8 mouse cellular contexts compared by ENCODE assay signal in genomic region chr3:116661870-116662414, GRCm38 (mm10). TPM values are rescaled to one million over a fixed set of nuclear protein-coding genes. Genes with fewer than 3 reads are reported as not detected.
DNase-seq lines count a peak whose midpoint lies in the region; ATAC-seq lines count a peak whose summit lies in the region.

No protein-coding gene starts in this region.

- WGBS in lung, embryonic 16.5 days, result under 1% methylated on average over 55 of the region's 68 CpGs
- under 1% methylated on average over 58 of the region's 68 CpGs for WGBS in forebrain, embryonic 15.5 days
- under 1% methylated on average over 47 of the region's 68 CpGs for WGBS in midbrain, embryonic 13.5 days

- peak overlapping the region; percentile 73 for H3K4me2 ChIP-seq in lung, embryonic 16.5 days (ENCODE audit: low read depth, low read length)
- H3K4me2 ChIP-seq in forebrain, embryonic 15.5 days (replicated peaks), result peak overlapping the region; percentile 55
- peak overlapping the region; percentile 77 for H3K4me2 ChIP-seq in midbrain, embryonic 13.5 days (replicated peaks)

- peak overlapping the region; percentile 92 for H3K9ac ChIP-seq in lung, embryonic 16.5 days (ENCODE audit: low read length)
- H3K9ac ChIP-seq in forebrain, embryonic 15.5 days (replicated peaks), result peak overlapping the region; percentile 73
- H3K9ac ChIP-seq in midbrain, embryonic 13.5 days (replicated peaks), result peak overlapping the region; percentile 98

- H3K4me1 ChIP-seq in lung, embryonic 16.5 days (replicated peaks; ENCODE audit: control insufficient read depth, insufficient read depth, low read length), result peaks cover 24% of the 10 kb centered on the region
- H3K4me1 ChIP-seq in forebrain, embryonic 15.5 days, result peaks cover 43% of the 10 kb centered on the region
- peaks cover 38% of the 10 kb centered on the region for H3K4me1 ChIP-seq in midbrain, embryonic 13.5 days (replicated peaks)

- peak; percentile 77 for ATAC-seq in cerebellum, adult (ENCODE audit: insufficient number of reproducible peaks, low FRiP score, low TSS enrichment)
- peak; percentile 89 for ATAC-seq in lung, embryonic 16.5 days (ENCODE audit: low read depth)
- peak; percentile 90 for ATAC-seq in forebrain, embryonic 15.5 days (replicated peaks)
- peak; percentile 91 for ATAC-seq in midbrain, embryonic 13.5 days

- H3K27ac ChIP-seq in lung, embryonic 16.5 days (ENCODE audit: low read length), result peak overlapping the region; percentile 90
- peak overlapping the region; percentile 89 for H3K27ac ChIP-seq in forebrain, embryonic 15.5 days (replicated peaks)
- H3K27ac ChIP-seq in midbrain, embryonic 13.5 days, result peak overlapping the region; percentile 97

- H3K9me3 ChIP-seq in lung, embryonic 16.5 days (ENCODE audit: control insufficient read depth, low read length), result no peaks in the 10 kb centered on the region
- no peaks in the 10 kb centered on the region for H3K9me3 ChIP-seq in forebrain, embryonic 15.5 days
- H3K9me3 ChIP-seq in midbrain, embryonic 13.5 days, result no peaks in the 10 kb centered on the region

- no peak for DNase-seq in cerebellum, postnatal 36 days
- DNase-seq in lung, postnatal 10 days, result no peak
- DNase-seq in layer of hippocampus, postnatal 36 days, result peak; percentile 37 to 44
- no peak for DNase-seq in spleen, adult 18-20 months

- H3K4me3 ChIP-seq in lung, embryonic 16.5 days (ENCODE audit: low read length), result peak overlapping the region; percentile 83
- peak overlapping the region; percentile 70 for H3K4me3 ChIP-seq in forebrain, embryonic 15.5 days
- peak overlapping the region; percentile 95 for H3K4me3 ChIP-seq in midbrain, embryonic 13.5 days (replicated peaks)

- no peaks in the 10 kb centered on the region for H3K36me3 ChIP-seq in lung, embryonic 16.5 days (ENCODE audit: control insufficient read depth, insufficient read depth, low read length)
- no peaks in the 10 kb centered on the region for H3K36me3 ChIP-seq in forebrain, embryonic 15.5 days
- no peaks in the 10 kb centered on the region for H3K36me3 ChIP-seq in midbrain, embryonic 13.5 days

- no peaks in the 10 kb centered on the region for H3K27me3 ChIP-seq in lung, embryonic 16.5 days (ENCODE audit: control insufficient read depth, insufficient read depth, low read depth, low read length)
- H3K27me3 ChIP-seq in forebrain, embryonic 15.5 days, result no peaks in the 10 kb centered on the region
- no peaks in the 10 kb centered on the region for H3K27me3 ChIP-seq in midbrain, embryonic 13.5 days

RNA-seq across cellular contexts. Expression of gene Mfsd14a, which starts 0.5 kb away (rescaled TPM):
- polyA plus RNA-seq in lung, embryonic 16.5 days (2015; fragmentation: Nextera tagmentation; extraction: Ambion mirVana), result 83.8 and 84.4 TPM in 2 replicates
- 71.1 and 73.8 TPM in 2 replicates for polyA plus RNA-seq in forebrain, embryonic 15.5 days (2015; fragmentation: Nextera tagmentation; extraction: Ambion mirVana)
- 10 to 100 TPM; 60.9 to 62.1 TPM for total RNA-seq in layer of hippocampus, postnatal 36 days (2021)
- 65.4 and 67.9 TPM in 2 replicates for polyA plus RNA-seq in midbrain, embryonic 13.5 days (2015; fragmentation: Nextera tagmentation; extraction: Ambion mirVana)

RNA-seq across cellular contexts. Expression of gene Gm43191, which starts 19.1 kb away (rescaled TPM):
- polyA plus RNA-seq in lung, embryonic 16.5 days (2015; fragmentation: Nextera tagmentation; extraction: Ambion mirVana), result not detected in 2 replicates
- 0.32 TPM in 1 of 2 replicates, not detected in the other for polyA plus RNA-seq in forebrain, embryonic 15.5 days (2015; fragmentation: Nextera tagmentation; extraction: Ambion mirVana)
- 1 to 10 TPM in 1 of 2 experiments, not detected in 1; 1.5 TPM for total RNA-seq in layer of hippocampus, postnatal 36 days (2021)
- polyA plus RNA-seq in midbrain, embryonic 13.5 days (2015; fragmentation: Nextera tagmentation; extraction: Ambion mirVana), result not detected in 2 replicates

RNA-seq across cellular contexts. Expression of gene Trmt13, which starts 47.6 kb away (rescaled TPM):
- 24.6 and 28.1 TPM in 2 replicates for polyA plus RNA-seq in lung, embryonic 16.5 days (2015; fragmentation: Nextera tagmentation; extraction: Ambion mirVana)
- polyA plus RNA-seq in forebrain, embryonic 15.5 days (2015; fragmentation: Nextera tagmentation; extraction: Ambion mirVana), result 25.3 and 28.8 TPM in 2 replicates
- 10 to 100 TPM; 18.4 to 21.3 TPM for total RNA-seq in layer of hippocampus, postnatal 36 days (2021)
- 28.5 and 33.6 TPM in 2 replicates for polyA plus RNA-seq in midbrain, embryonic 13.5 days (2015; fragmentation: Nextera tagmentation; extraction: Ambion mirVana)

RNA-seq across cellular contexts. Expression of gene Slc35a3, which starts 50.7 kb away (rescaled TPM):
- polyA plus RNA-seq in lung, embryonic 16.5 days (2015; fragmentation: Nextera tagmentation; extraction: Ambion mirVana), result 15.4 and 16.5 TPM in 2 replicates
- 6.0 and 6.6 TPM in 2 replicates for polyA plus RNA-seq in forebrain, embryonic 15.5 days (2015; fragmentation: Nextera tagmentation; extraction: Ambion mirVana)
- total RNA-seq in layer of hippocampus, postnatal 36 days (2021), result 10 to 100 TPM; 16.4 to 16.9 TPM
- polyA plus RNA-seq in midbrain, embryonic 13.5 days (2015; fragmentation: Nextera tagmentation; extraction: Ambion mirVana), result 6.3 and 7.2 TPM in 2 replicates

Comparison
In these comparisons a context has a peak if more than half of its experiments do, and no peak if none do; other contexts are left out.
1. DNase-seq: peak in layer of hippocampus, postnatal 36 days (2 of 2); none in cerebellum, postnatal 36 days (0 of 2), lung, postnatal 10 days (single experiment) and spleen, adult 18-20 months (0 of 2).
2. Peak in every context shown above with its lines, with median percentiles within 50 percentile points of each other: ATAC-seq, H3K27ac ChIP-seq, H3K4me2 ChIP-seq, H3K4me3 ChIP-seq and H3K9ac ChIP-seq.